Comparison of ENCODE assay signal across 1 mouse cellular context in the genomic region with DNA sequence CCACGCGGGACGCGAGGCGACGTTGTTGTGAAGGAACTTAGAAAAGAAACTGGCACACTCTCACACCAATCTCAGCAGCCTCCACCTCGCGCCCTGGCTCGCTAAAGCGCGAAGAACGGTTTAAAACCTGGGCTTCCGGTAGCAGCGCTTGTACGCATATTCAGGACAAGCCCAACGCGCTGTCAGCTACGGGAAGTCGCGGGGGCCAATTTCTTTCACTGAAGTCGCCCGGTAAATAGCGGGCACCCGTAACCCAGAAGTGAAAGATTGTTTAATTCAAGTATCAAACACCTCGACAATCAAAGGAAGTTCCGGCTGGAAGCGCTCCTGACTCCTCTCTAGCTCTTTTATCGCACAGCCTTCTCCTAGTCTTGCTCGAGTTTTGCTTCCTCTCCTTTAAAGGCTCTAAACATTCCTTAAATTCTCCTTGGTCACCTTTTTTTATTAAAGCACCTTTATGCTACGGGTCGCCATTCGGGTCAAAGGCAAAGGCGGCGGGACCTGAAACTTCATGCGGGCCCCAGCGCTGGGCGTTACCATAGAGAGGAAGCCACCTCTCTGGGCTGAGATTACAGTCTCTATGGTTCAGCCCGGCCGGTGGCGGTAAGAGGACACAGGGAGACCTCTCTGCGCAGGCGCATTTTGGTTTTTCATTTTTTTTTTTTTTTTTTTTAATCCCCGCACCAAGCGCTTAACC.
TF ChIP-seq lines count a peak whose summit lies in the region.

A gene (plus strand): TSS at position 302 of the 697 bp plus-strand sequence.

TF ChIP-seq in MEL, 35 proteins besides CTCF, POLR2A, EP300 and RAD21 (continued from another document):
- TF ChIP-seq E2F4 (IDR thresholded peaks at IDR 0.05; ENCODE audit: borderline replicate concordance, low read depth, low read length) (peak; percentile 78; the same call in 1 of the 2 replicates), CHD1 (IDR thresholded peaks at IDR 0.05; ENCODE audit: low read depth, low read length) (0 out of 2 replicates have a peak, but pooled peaks have one; percentile 14), USF2 (IDR thresholded peaks at IDR 0.05; ENCODE audit: borderline replicate concordance in 1 of 2, insufficient read depth in 1 of 2, low read depth in 1 of 2, low read length in 2 of 2) (no peak), POLR2AphosphoS2 (IDR thresholded peaks at IDR 0.05; ENCODE audit: low read length) (peak; percentile 54), GATA1 (IDR thresholded peaks at IDR 0.05; ENCODE audit: low read depth, low read length) (peak; percentile 30; the same call in 1 of the 2 replicates), POLR2AphosphoS5 (IDR thresholded peaks at IDR 0.05; ENCODE audit: borderline replicate concordance, low read depth, low read length) (peak; percentile 59; the same call in 1 of the 2 replicates), ZNF384 (IDR thresholded peaks at IDR 0.05; ENCODE audit: low read depth, low read length) (peak; percentile 99), ZKSCAN1 (IDR thresholded peaks at IDR 0.05; ENCODE audit: low read depth, low read length) (peak; percentile 54; the same call in 1 of the 2 replicates)
TF ChIP-seq in MEL: peak in this region for 18.
